ENCODE assay signal across 14 mouse cellular contexts in genomic region chr10:69746730-69747129, GRCm38 (mm10).
DNase-seq lines count a peak whose midpoint lies in the region; ATAC-seq lines count a peak whose summit lies in the region.
"Had no signal": no experiment of that assay in that cellular context is flagged by ENCODE, and none has a peak within 500 bp of the region (broad histone marks: within the 10 kb centered on the region; RNA-seq: fewer than 3 reads in every experiment).

No protein-coding gene starts in this region.

- DNase-seq in embryo, embryonic 10.5 days (ENCODE audit: low spot score) = peak; percentile 17
- no peak for DNase-seq in embryo, embryonic 9.5 days (ENCODE audit: extremely low spot score)
- DNase-seq in retina, postnatal 1 day = peak; percentile 48
- no peak for DNase-seq in ovary, postnatal 14 days (ENCODE audit: low spot score)
- DNase-seq: cerebellum, adult 11-12 months; gastrocnemius, postnatal 36 days; kidney, postnatal 36 days; liver, embryonic 13.5 days; lung, postnatal 4 days; spleen, adult 18-20 months had no signal

- H3K27me3 ChIP-seq in intestine, embryonic 15.5 days (replicated peaks) = no peaks in the 10 kb centered on the region
- H3K27me3 ChIP-seq in intestine, embryonic 16.5 days (replicated peaks; ENCODE audit: control insufficient read depth, insufficient read depth, low read length) = no peaks in the 10 kb centered on the region
- H3K27me3 ChIP-seq in midbrain, embryonic 15.5 days (replicated peaks) = no peaks in the 10 kb centered on the region
- no peaks in the 10 kb centered on the region for H3K27me3 ChIP-seq in midbrain, embryonic 13.5 days
- H3K27me3 ChIP-seq: liver, embryonic 13.5 days had no signal

- 46% methylated on average over 5 of the region's 5 CpGs for whole genome bisulfite sequencing in intestine, embryonic 15.5 days
- WGBS in intestine, embryonic 16.5 days = 44% methylated on average over 5 of the region's 5 CpGs
- 44% methylated on average over 5 of the region's 5 CpGs for WGBS in midbrain, embryonic 15.5 days
- WGBS in midbrain, embryonic 13.5 days = 60% methylated on average over 5 of the region's 5 CpGs

- ATAC-seq in intestine, embryonic 15.5 days = peak; percentile 41; the same call in 1 of the 2 replicates
- no peak; the same call in 1 of the 2 replicates for ATAC-seq in intestine, embryonic 16.5 days
- peak; percentile 21; the same call in 1 of the 2 replicates for ATAC-seq in midbrain, embryonic 15.5 days (replicated peaks)
- ATAC-seq in midbrain, embryonic 13.5 days = no peak

- H3K9ac ChIP-seq in intestine, embryonic 15.5 days = no peak overlapping the region
- no peak overlapping the region for H3K9ac ChIP-seq in intestine, embryonic 16.5 days (ENCODE audit: low read depth, low read length)
- H3K9ac ChIP-seq in midbrain, embryonic 15.5 days = no peak overlapping the region
- H3K9ac ChIP-seq in midbrain, embryonic 13.5 days (replicated peaks) = no peak overlapping the region
- H3K9ac ChIP-seq: liver, embryonic 13.5 days had no signal

- H3K27ac ChIP-seq in intestine, embryonic 15.5 days = no peak overlapping the region
- H3K27ac ChIP-seq in intestine, embryonic 16.5 days (ENCODE audit: low read length) = no peak overlapping the region
- H3K27ac ChIP-seq in midbrain, embryonic 15.5 days = no peak overlapping the region
- H3K27ac ChIP-seq in midbrain, embryonic 13.5 days = no peak overlapping the region
- H3K27ac ChIP-seq: liver, embryonic 13.5 days had no signal

- H3K4me2 ChIP-seq in intestine, embryonic 15.5 days (replicated peaks) = no peak overlapping the region
- H3K4me2 ChIP-seq in intestine, embryonic 16.5 days (ENCODE audit: low read depth, low read length) = no peak overlapping the region
- H3K4me2 ChIP-seq in midbrain, embryonic 15.5 days = no peak overlapping the region
- H3K4me2 ChIP-seq in midbrain, embryonic 13.5 days (replicated peaks) = no peak overlapping the region
- H3K4me2 ChIP-seq: liver, embryonic 13.5 days had no signal

- H3K4me1 ChIP-seq in intestine, embryonic 15.5 days (replicated peaks) = 0 out of 2 replicates have a peak, but pooled peaks cover 8% of the 10 kb centered on the region
- peaks cover 7% of the 10 kb centered on the region; the same call in 1 of the 2 replicates for H3K4me1 ChIP-seq in intestine, embryonic 16.5 days (ENCODE audit: control insufficient read depth, insufficient read depth, low read length)
- peaks cover 57% of the 10 kb centered on the region for H3K4me1 ChIP-seq in midbrain, embryonic 15.5 days
- H3K4me1 ChIP-seq in midbrain, embryonic 13.5 days (replicated peaks) = peaks cover 65% of the 10 kb centered on the region
- H3K4me1 ChIP-seq: liver, embryonic 13.5 days had no signal

- H3K4me3 ChIP-seq in intestine, embryonic 15.5 days (replicated peaks) = no peak overlapping the region
- H3K4me3 ChIP-seq in intestine, embryonic 16.5 days (ENCODE audit: low read length) = no peak overlapping the region
- H3K4me3 ChIP-seq in midbrain, embryonic 15.5 days = no peak overlapping the region
- no peak overlapping the region for H3K4me3 ChIP-seq in midbrain, embryonic 13.5 days (replicated peaks)
- H3K4me3 ChIP-seq: liver, embryonic 13.5 days had no signal

- H3K36me3 ChIP-seq in intestine, embryonic 15.5 days = no peaks in the 10 kb centered on the region
- no peaks in the 10 kb centered on the region for H3K36me3 ChIP-seq in intestine, embryonic 16.5 days (ENCODE audit: control insufficient read depth, insufficient read depth, low read length)
- no peaks in the 10 kb centered on the region for H3K36me3 ChIP-seq in midbrain, embryonic 15.5 days (replicated peaks)
- H3K36me3 ChIP-seq in midbrain, embryonic 13.5 days = no peaks in the 10 kb centered on the region
- H3K36me3 ChIP-seq: liver, embryonic 13.5 days had no signal

- no peaks in the 10 kb centered on the region for H3K9me3 ChIP-seq in intestine, embryonic 15.5 days
- no peaks in the 10 kb centered on the region for H3K9me3 ChIP-seq in intestine, embryonic 16.5 days (ENCODE audit: control insufficient read depth, low read length)
- no peaks in the 10 kb centered on the region for H3K9me3 ChIP-seq in midbrain, embryonic 15.5 days
- no peaks in the 10 kb centered on the region for H3K9me3 ChIP-seq in midbrain, embryonic 13.5 days
- H3K9me3 ChIP-seq: liver, embryonic 13.5 days had no signal

Comparison
In these comparisons a context has a peak if more than half of its experiments do, and no peak if none do; other contexts are left out.
1. DNase-seq: peak in embryo, embryonic 10.5 days (single experiment) and retina, postnatal 1 day (single experiment); none in embryo, embryonic 9.5 days (single experiment) and ovary, postnatal 14 days (single experiment).
2. ATAC-seq: peak in intestine, embryonic 15.5 days (single experiment) and midbrain, embryonic 15.5 days (single experiment); none in intestine, embryonic 16.5 days (single experiment) and midbrain, embryonic 13.5 days (single experiment).